Mouse (Mus musculus): ENCODE results near the gene A330070K13Rik. TPM values are rescaled to one million over a fixed set of nuclear protein-coding genes. Genes with fewer than 3 reads are reported as not detected.

A330070K13Rik gene
- polyA plus RNA-seq, 1 experiment, result 1.8 TPM

GRCm38 (mm10) chr5:130329889-130330288 is 54.5 kb downstream of the A330070K13Rik start:
- Histone ChIP-seq H3K27me3 (ENCODE audit: control insufficient read depth, insufficient read depth, low read length) (no peaks in the 10 kb centered on the region), H3K4me1 (ENCODE audit: control insufficient read depth, insufficient read depth, low read length) (peaks cover 42% of the 10 kb centered on the region), H3K4me3 (replicated peaks; ENCODE audit: insufficient read depth, low read depth, low read length) (no peak overlapping the region), H3K27ac (ENCODE audit: insufficient read depth, low read length) (no peak overlapping the region)
- 85% methylated on average over 2 of the region's 2 CpGs for WGBS
- TF ChIP-seq POLR2A (IDR thresholded peaks at IDR 0.05; ENCODE audit: borderline replicate concordance, insufficient read depth, low read length) (no peak), CTCF (IDR thresholded peaks at IDR 0.05; ENCODE audit: borderline replicate concordance, insufficient read depth, low read depth, low read length) (no peak)
- DNase-seq, result no peak

Other genes starting within 250 kb of the A330070K13Rik start
- 12.5 and 13.9 TPM in 2 replicates for gene Kctd7, start 239.8 kb downstream of the A330070K13Rik start, polyA plus RNA-seq (2012; rRNA removed)
- 43.8 and 45.0 TPM in 2 replicates for gene Rabgef1, start 212.8 kb downstream of the A330070K13Rik start, polyA plus RNA-seq (2012; rRNA removed)
- gene Tmem248, start 167.6 kb downstream of the A330070K13Rik start, polyA plus RNA-seq (2012; rRNA removed), result 35.5 and 38.1 TPM in 2 replicates
- 92.5 and 95.5 TPM in 2 replicates for gene Sbds, start 129.1 kb downstream of the A330070K13Rik start, polyA plus RNA-seq (2012; rRNA removed)
- gene Tyw1, start 129.0 kb downstream of the A330070K13Rik start, polyA plus RNA-seq (2012; rRNA removed), result 17.8 and 17.9 TPM in 2 replicates
- 123 and 141 TPM in 2 replicates for gene Caln1, start 15.2 kb downstream of the A330070K13Rik start, polyA plus RNA-seq (2012; rRNA removed)

All from cerebellum, adult 2 months (tissue).